Mouse (Mus musculus) midbrain, embryonic 16.5 days (tissue): Measurements from ENCODE around the gene Atp8b2. TPM values are rescaled to one million over a fixed set of nuclear protein-coding genes. Genes with fewer than 3 reads are reported as not detected.

Source experiments
- ATAC-seq: fragments of 200-750 bp; cut with Nextera tagmentation; 2 replicates; pipeline ENCODE4 v1.8.0; 2017; ENCODE audit warnings: moderate TSS enrichment
- H3K27ac ChIP-seq: fragments of 300-500 bp; sonication (generic); 2 replicates; pipeline ENCODE4 v1.5.1; 2014; ENCODE audit warnings: mild to moderate bottlenecking, low read length, mixed read lengths
- H3K27me3 ChIP-seq: fragments of 300-500 bp; sonication (generic); 2 replicates; pipeline ENCODE4 v1.6.1; 2014; ENCODE audit warnings: low read depth, low read length, mixed read lengths; ENCODE audit not compliant: control insufficient read depth, insufficient read depth
- H3K36me3 ChIP-seq: fragments of 300-500 bp; sonication (generic); 2 replicates; pipeline ENCODE4 v1.6.1; 2014; ENCODE audit warnings: mild to moderate bottlenecking, low read length, moderate library complexity, mixed read lengths; ENCODE audit not compliant: control insufficient read depth, insufficient read depth
- H3K4me1 ChIP-seq: fragments of 300-500 bp; sonication (generic); 2 replicates; pipeline ENCODE4 v1.6.1; 2014; ENCODE audit warnings: mild to moderate bottlenecking, low read length, mixed read lengths; ENCODE audit not compliant: control insufficient read depth, insufficient read depth
- H3K4me2 ChIP-seq: fragments of 300-500 bp; sonication (generic); 2 replicates; pipeline ENCODE4 v1.6.1; 2014; ENCODE audit warnings: mild to moderate bottlenecking, low read length, mixed read lengths
- H3K4me3 ChIP-seq: fragments of 300-500 bp; sonication (generic); 2 replicates; pipeline ENCODE4 v1.5.1; 2014; ENCODE audit warnings: low read depth, mild to moderate bottlenecking, low read length, moderate library complexity, mixed read lengths
- H3K9ac ChIP-seq: fragments of 300-500 bp; sonication (generic); 2 replicates; pipeline ENCODE4 v1.6.1; 2014; ENCODE audit warnings: low read depth, low read length, mixed read lengths
- H3K9me3 ChIP-seq: fragments of 300-500 bp; sonication (generic); replicated peaks from 2 replicates; pipeline ENCODE4 v1.6.1; 2014; ENCODE audit warnings: mild to moderate bottlenecking, low read length, mixed read lengths; ENCODE audit not compliant: control insufficient read depth, poor library complexity, severe bottlenecking
- WGBS: fragments of 180-500 bp; shearing (Covaris S2); extraction: QIAGEN DNeasy Blood & Tissue Kit; methylation state at CpG from one replicate; pipeline ENCODE4 v1.1.7; 2014; 5-methylcytosine and 5-hydroxymethylcytosine counted together
- polyA plus RNA-seq: library from polyadenylated mRNA; unstranded; fragments of >200 nt; fragmentation: Nextera tagmentation; extraction: Ambion mirVana; gene quantifications from 2 replicates; pipeline ENCODE4 v1.2.1, GENCODE M21; 2015

The Atp8b2 gene
- 12.5 and 13.9 TPM in 2 replicates for polyA plus RNA-seq

- WGBS = under 1% methylated on average over 30 of the region's 35 CpGs
- Histone ChIP-seq H3K36me3 (no peaks in the 10 kb centered on the region), H3K9me3 (no peaks in the 10 kb centered on the region), H3K9ac (peak within 1 kb of the TSS; percentile 97), H3K4me2 (peak within 1 kb of the TSS; percentile 88), H3K27ac (peak within 1 kb of the TSS; percentile 89), H3K4me1 (peaks cover 41% of the 10 kb centered on the region), H3K27me3 (no peaks in the 10 kb centered on the region), H3K4me3 (peak within 1 kb of the TSS; percentile 85)
- peak; percentile 55 for ATAC-seq
Measured at GRCm38 (mm10) chr3:89963221-89963763, at the start of gene Atp8b2. Gene Atp8b2 (minus strand): TSS chr3:89963508.

DNA sequence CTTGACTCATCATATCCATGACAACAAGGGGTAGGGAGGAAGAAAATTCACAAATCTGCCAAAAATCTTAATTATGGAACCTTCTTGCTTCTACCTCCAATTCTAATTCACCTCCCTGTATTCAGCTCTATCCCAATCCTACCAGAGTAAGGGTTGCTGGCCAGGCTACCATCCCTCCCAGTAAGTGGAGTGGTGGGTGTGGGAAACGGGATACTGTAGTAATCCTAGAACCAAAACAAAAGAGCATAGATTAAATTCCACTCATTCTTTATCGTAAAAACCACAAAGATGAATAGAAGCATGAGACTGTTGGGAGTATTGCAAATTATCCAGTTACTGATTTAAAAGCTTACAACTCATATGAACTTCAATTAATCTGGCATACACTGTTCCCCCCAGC lies 47.0 kb upstream of the Atp8b2 start:
- no peaks in the 10 kb centered on the region for H3K4me1 ChIP-seq
- H3K4me2 ChIP-seq = no peak overlapping the region
- H3K9ac ChIP-seq = no peak overlapping the region
- no peak overlapping the region for H3K27ac ChIP-seq
- no peak for ATAC-seq
- no peak overlapping the region for H3K4me3 ChIP-seq
- no peaks in the 10 kb centered on the region for H3K9me3 ChIP-seq
- H3K27me3 ChIP-seq = no peaks in the 10 kb centered on the region
- 85% methylated on average over 2 of the region's 2 CpGs for WGBS
- H3K36me3 ChIP-seq = peaks cover 55% of the 10 kb centered on the region

- H3K27ac ChIP-seq = no peak overlapping the region
- ATAC-seq = no peak
- H3K9me3 ChIP-seq = no peaks in the 10 kb centered on the region
- H3K9ac ChIP-seq = no peak overlapping the region
- 81% methylated on average over 3 of the region's 3 CpGs for WGBS
- H3K4me1 ChIP-seq = peaks cover 2% of the 10 kb centered on the region; the same call in 1 of the 2 replicates
- no peak overlapping the region for H3K4me3 ChIP-seq
- no peaks in the 10 kb centered on the region for H3K27me3 ChIP-seq
- H3K36me3 ChIP-seq = peaks cover 34% of the 10 kb centered on the region
- H3K4me2 ChIP-seq = no peak overlapping the region
Measured at GRCm38 (mm10) chr3:90004091-90004796, 40.9 kb upstream of the Atp8b2 start.

- 90% methylated on average over 4 of the region's 4 CpGs for WGBS
- peaks cover 13% of the 10 kb centered on the region for H3K36me3 ChIP-seq
Measured at GRCm38 (mm10) chr3:89999830-90000229, 36.5 kb upstream of the Atp8b2 start.

DNA sequence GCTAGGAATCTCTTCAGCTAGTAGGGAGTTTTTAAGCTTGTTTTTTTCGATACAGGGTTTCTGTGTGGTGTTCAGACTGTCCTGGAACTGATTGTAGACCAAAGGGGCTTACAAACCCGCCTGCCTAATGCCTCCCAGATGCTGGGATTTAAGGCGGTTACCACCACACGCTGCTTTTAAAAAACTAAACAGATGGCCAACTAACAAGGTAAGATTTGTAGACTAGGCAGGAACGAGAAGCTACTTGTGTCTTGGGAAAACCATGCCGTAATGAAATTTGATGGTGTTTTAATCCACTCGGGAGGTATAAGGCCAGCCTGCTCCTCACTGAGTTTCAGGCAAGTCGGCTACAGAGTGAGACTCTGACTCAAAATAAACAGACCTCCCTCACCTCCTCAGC lies 35.8 kb upstream of the Atp8b2 start:
- H3K27me3 ChIP-seq = no peaks in the 10 kb centered on the region
- H3K4me2 ChIP-seq = peak overlapping the region; percentile 56
- 18% methylated on average over 8 of the region's 8 CpGs for WGBS
- peaks cover 18% of the 10 kb centered on the region for H3K36me3 ChIP-seq
- H3K27ac ChIP-seq = peak overlapping the region; percentile 92
- H3K9ac ChIP-seq = peak overlapping the region; percentile 82
- no peak; the same call in 1 of the 2 replicates for ATAC-seq
- no peaks in the 10 kb centered on the region for H3K9me3 ChIP-seq
- H3K4me3 ChIP-seq = peak overlapping the region; percentile 76
- peaks cover 14% of the 10 kb centered on the region for H3K4me1 ChIP-seq

More at GRCm38 (mm10) chr3:89999830-90000229, 36.5 kb upstream of the Atp8b2 start:
- peaks cover 14% of the 10 kb centered on the region for H3K4me1 ChIP-seq
- no peak overlapping the region for H3K27ac ChIP-seq
- no peak for ATAC-seq
- no peaks in the 10 kb centered on the region for H3K27me3 ChIP-seq
- no peak overlapping the region for H3K4me2 ChIP-seq
- no peaks in the 10 kb centered on the region for H3K9me3 ChIP-seq
- H3K9ac ChIP-seq = no peak overlapping the region
- H3K4me3 ChIP-seq = no peak overlapping the region

GRCm38 (mm10) chr3:89998612-89999054 lies 35.3 kb upstream of the Atp8b2 start, which contains the start of gene Hax1:
Gene Hax1 (minus strand): TSS chr3:89998780.
- Histone ChIP-seq H3K9ac (peak within 1 kb of the TSS; percentile 82), H3K27ac (peak within 1 kb of the TSS; percentile 92), H3K4me1 (peaks cover 14% of the 10 kb centered on the region), H3K4me3 (peak within 1 kb of the TSS; percentile 76), H3K27me3 (no peaks in the 10 kb centered on the region), H3K4me2 (peak within 1 kb of the TSS; percentile 77), H3K36me3 (peaks cover 18% of the 10 kb centered on the region), H3K9me3 (no peaks in the 10 kb centered on the region)
- ATAC-seq = peak; percentile 96
- WGBS = 0% methylated on average over 26 of the region's 26 CpGs

GRCm38 (mm10) chr3:89997791-89998495 lies 34.6 kb upstream of the Atp8b2 start:
- H3K36me3 ChIP-seq = peaks cover 18% of the 10 kb centered on the region
- H3K9ac ChIP-seq = peak overlapping the region; percentile 80
- peak overlapping the region; percentile 77 for H3K4me2 ChIP-seq
- WGBS = 11% methylated on average over 21 of the region's 23 CpGs
- no peaks in the 10 kb centered on the region for H3K27me3 ChIP-seq
- peak; percentile 72 for ATAC-seq
- H3K9me3 ChIP-seq = no peaks in the 10 kb centered on the region
- peak overlapping the region; percentile 76 for H3K4me3 ChIP-seq
- peaks cover 14% of the 10 kb centered on the region for H3K4me1 ChIP-seq
- H3K27ac ChIP-seq = peak overlapping the region; percentile 92

DNA sequence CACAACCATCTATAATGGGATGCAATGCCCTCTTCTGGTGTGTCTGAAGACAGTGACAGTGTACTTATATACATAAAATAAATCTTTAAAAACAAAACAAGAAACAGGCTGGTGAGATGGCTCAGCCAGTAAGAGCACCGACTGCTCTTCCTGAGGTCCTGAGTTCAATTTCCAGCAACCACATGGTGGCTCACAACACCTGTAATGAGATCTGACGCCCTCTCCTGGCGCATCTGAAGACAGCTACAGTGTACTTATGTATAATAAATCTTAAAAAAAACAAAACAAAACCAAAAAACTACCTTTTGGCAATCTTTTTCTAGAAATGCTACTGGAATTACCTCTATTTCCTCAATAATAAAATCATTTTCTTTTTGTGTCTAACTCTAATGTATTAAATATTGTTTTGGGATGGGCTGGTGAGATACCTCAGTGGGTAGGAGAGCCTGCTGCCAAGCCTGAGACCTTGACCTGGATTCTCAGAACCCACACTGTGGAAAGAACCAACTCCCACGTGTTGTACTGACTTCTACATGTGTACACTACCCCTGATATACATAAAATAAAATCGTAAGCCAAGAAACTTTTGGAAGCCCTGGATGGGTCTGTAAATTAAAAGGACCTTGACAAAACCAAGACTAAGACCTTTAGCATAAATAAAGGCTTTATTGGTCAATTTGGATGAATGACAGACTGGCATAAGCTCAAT lies 31.7 kb upstream of the Atp8b2 start:
- Histone ChIP-seq H3K4me3 (no peak overlapping the region), H3K27me3 (no peaks in the 10 kb centered on the region), H3K9me3 (no peaks in the 10 kb centered on the region), H3K9ac (no peak overlapping the region), H3K36me3 (peaks cover 8% of the 10 kb centered on the region), H3K27ac (no peak overlapping the region), H3K4me2 (no peak overlapping the region), H3K4me1 (peaks cover 14% of the 10 kb centered on the region)
- WGBS = 89% methylated on average over 5 of the region's 5 CpGs
- no peak for ATAC-seq
